Mouse (Mus musculus): ENCODE results near the gene Gja3. TPM values are rescaled to one million over a fixed set of nuclear protein-coding genes. Genes with fewer than 3 reads are reported as not detected.

Gja3 gene
- polyA plus RNA-seq, 1 experiment from 2014 or later: 0.44 TPM

- 81% methylated on average over 4 of the region's 4 CpGs for WGBS
- H3K27me3 ChIP-seq (ENCODE audit: control insufficient read depth, insufficient read depth, low read length): no peaks in the 10 kb centered on the region
Measured at GRCm38 (mm10) chr14:56988621-56989020, 69.3 kb downstream of the Gja3 start.

More at GRCm38 (mm10) chr14:56988621-56989020, 69.3 kb downstream of the Gja3 start:
- H3K4me3 ChIP-seq (ENCODE audit: low read depth, low read length): no peak overlapping the region
- H3K9ac ChIP-seq (ENCODE audit: low read length): no peak overlapping the region
- no peaks in the 10 kb centered on the region for H3K4me1 ChIP-seq (ENCODE audit: control insufficient read depth, insufficient read depth, low read length)
- no peak for ATAC-seq (ENCODE audit: low FRiP score)
- DNase-seq (ENCODE audit: low spot score, missing footprints): no peak
- H3K9me3 ChIP-seq (ENCODE audit: control insufficient read depth, low read length): no peaks in the 10 kb centered on the region
- H3K4me2 ChIP-seq: no peak overlapping the region
- H3K36me3 ChIP-seq (ENCODE audit: control insufficient read depth, insufficient read depth, low read length): no peaks in the 10 kb centered on the region
- H3K27ac ChIP-seq (ENCODE audit: low read depth, low read length): no peak overlapping the region

Other genes starting within 250 kb of the Gja3 start
- 23.5 and 27.7 TPM in 2 replicates for gene Zmym5, start 246.4 kb downstream of the Gja3 start, polyA plus RNA-seq (2014; fragmentation: Nextera tagmentation; extraction: Ambion mirVana)
- 62.5 and 63.3 TPM in 2 replicates for gene Zmym2, start 171.4 kb downstream of the Gja3 start, polyA plus RNA-seq (2014; fragmentation: Nextera tagmentation; extraction: Ambion mirVana)
- gene Gjb2, start 46.6 kb upstream of the Gja3 start, polyA plus RNA-seq (2014; fragmentation: Nextera tagmentation; extraction: Ambion mirVana): 6.7 and 7.5 TPM in 2 replicates
- gene Gm4491, start 57.8 kb upstream of the Gja3 start, polyA plus RNA-seq (2014; fragmentation: Nextera tagmentation; extraction: Ambion mirVana): not detected in 2 replicates
- 2.9 and 3.0 TPM in 2 replicates for gene Gjb6, start 75.5 kb upstream of the Gja3 start, polyA plus RNA-seq (2014; fragmentation: Nextera tagmentation; extraction: Ambion mirVana)

Measured in midbrain, embryonic 11.5 days (tissue).